Mouse (Mus musculus): ENCODE results near the gene Ubtf. TPM values are rescaled to one million over a fixed set of nuclear protein-coding genes. Genes with fewer than 3 reads are reported as not detected.
"Not testable (repeated sequence)": the region's sequence is repeated elsewhere in the genome, so short reads cannot be mapped to it uniquely, and the experiment has no call there.

The Ubtf gene
- polyA plus RNA-seq, 1 experiment from 2014 or later: 87.0 TPM

DNA sequence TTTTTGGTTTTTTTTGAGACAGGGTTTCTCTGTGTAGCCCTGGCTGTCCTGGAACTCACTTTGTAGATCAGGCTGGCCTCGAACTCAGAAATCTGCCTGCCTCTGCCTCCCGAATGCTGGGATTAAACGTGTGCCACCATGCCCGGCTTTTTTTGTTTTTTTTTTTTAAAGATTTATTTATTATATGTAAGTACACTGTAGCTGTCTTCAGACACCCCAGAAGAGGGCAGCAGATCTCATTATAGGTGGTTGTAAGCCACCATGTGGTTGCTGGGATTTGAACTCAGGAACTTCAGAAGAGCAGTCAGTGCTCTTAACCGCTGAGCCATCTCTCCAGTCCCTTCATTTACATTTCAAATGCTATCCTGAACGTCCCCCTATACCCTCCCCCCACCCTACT is 39.3 kb downstream of the Ubtf start:
- not testable (repeated sequence) for DNase-seq (ENCODE audit: low spot score); H3K9ac ChIP-seq (ENCODE audit: low read length); H3K36me3 ChIP-seq (ENCODE audit: control insufficient read depth, insufficient read depth, low read length); H3K4me2 ChIP-seq (ENCODE audit: low read depth, severe bottlenecking); H3K4me3 ChIP-seq (ENCODE audit: low read depth, low read length); H3K9me3 ChIP-seq (ENCODE audit: control insufficient read depth, low read length); H3K27ac ChIP-seq (replicated peaks; ENCODE audit: low read depth, low read length); ATAC-seq (ENCODE audit: insufficient number of reproducible peaks, low FRiP score, low TSS enrichment, low read depth); H3K27me3 ChIP-seq (ENCODE audit: control insufficient read depth, insufficient read depth, low read length); H3K4me1 ChIP-seq (ENCODE audit: control insufficient read depth, insufficient read depth, low read length)
- WGBS: 68% methylated on average over 6 of the region's 6 CpGs

DNA sequence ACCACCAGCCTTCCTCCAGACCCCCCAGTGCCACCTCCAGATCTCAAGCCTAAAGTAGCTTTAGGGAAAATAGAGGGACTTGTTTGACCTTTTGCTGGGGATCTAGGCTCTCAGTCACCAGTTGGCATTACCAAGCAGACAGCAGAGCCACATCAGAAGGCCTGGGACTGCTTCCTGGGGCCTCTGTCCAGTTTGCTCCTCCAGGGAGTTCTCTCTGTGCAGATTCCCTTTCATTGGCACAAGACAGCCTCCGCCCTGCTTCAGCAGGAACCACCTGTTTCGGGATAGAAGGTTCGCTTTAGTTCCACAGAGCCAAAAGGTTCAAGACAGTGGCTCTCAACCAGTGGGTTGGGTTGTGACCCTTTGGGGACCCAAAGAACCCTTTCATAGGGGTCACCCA is 39.9 kb downstream of the Ubtf start:
- Histone ChIP-seq H3K27me3 (ENCODE audit: control insufficient read depth, insufficient read depth, low read length) (no peaks in the 10 kb centered on the region), H3K27ac (replicated peaks; ENCODE audit: low read depth, low read length) (no peak overlapping the region), H3K9me3 (ENCODE audit: control insufficient read depth, low read length) (no peaks in the 10 kb centered on the region), H3K9ac (ENCODE audit: low read length) (no peak overlapping the region), H3K4me2 (ENCODE audit: low read depth, severe bottlenecking) (no peak overlapping the region), H3K4me3 (ENCODE audit: low read depth, low read length) (no peak overlapping the region), H3K4me1 (ENCODE audit: control insufficient read depth, insufficient read depth, low read length) (peaks cover 4% of the 10 kb centered on the region), H3K36me3 (ENCODE audit: control insufficient read depth, insufficient read depth, low read length) (no peaks in the 10 kb centered on the region)
- no peak for ATAC-seq (ENCODE audit: insufficient number of reproducible peaks, low FRiP score, low TSS enrichment, low read depth)
- 96% methylated on average over 3 of the region's 3 CpGs for WGBS
- no peak for DNase-seq (ENCODE audit: low spot score)

DNA sequence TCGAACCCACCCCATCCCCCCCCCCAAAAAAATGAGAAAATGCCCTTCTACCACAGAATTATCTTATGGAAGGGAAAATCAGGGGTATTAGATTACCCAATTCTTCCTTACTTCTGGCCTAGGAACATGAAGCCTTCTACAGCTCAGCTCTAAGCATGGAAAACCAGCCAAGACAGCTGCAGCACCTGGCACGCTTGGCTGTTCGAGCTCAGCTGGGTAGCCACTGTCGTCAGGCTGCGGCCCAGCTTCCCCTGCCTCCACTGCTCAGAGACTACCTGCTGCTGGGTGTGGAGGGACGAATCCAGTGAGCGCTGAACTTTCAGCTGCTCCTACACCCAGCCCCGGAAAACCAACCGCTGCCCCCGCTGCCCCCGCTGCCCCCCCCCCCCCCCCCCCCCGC is 41.8 kb downstream of the Ubtf start:
- H3K27ac ChIP-seq (replicated peaks; ENCODE audit: low read depth, low read length): no peak overlapping the region
- no peaks in the 10 kb centered on the region for H3K36me3 ChIP-seq (ENCODE audit: control insufficient read depth, insufficient read depth, low read length)
- H3K27me3 ChIP-seq (ENCODE audit: control insufficient read depth, insufficient read depth, low read length): no peaks in the 10 kb centered on the region
- H3K9me3 ChIP-seq (ENCODE audit: control insufficient read depth, low read length): no peaks in the 10 kb centered on the region
- H3K4me3 ChIP-seq (ENCODE audit: low read depth, low read length): no peak overlapping the region
- no peak overlapping the region for H3K9ac ChIP-seq (ENCODE audit: low read length)
- H3K4me1 ChIP-seq (ENCODE audit: control insufficient read depth, insufficient read depth, low read length): peaks cover 4% of the 10 kb centered on the region
- WGBS: 56% methylated on average over 11 of the region's 12 CpGs
- DNase-seq (ENCODE audit: low spot score) (no peak), ATAC-seq (ENCODE audit: insufficient number of reproducible peaks, low FRiP score, low TSS enrichment, low read depth) (no peak)
- H3K4me2 ChIP-seq (ENCODE audit: low read depth, severe bottlenecking): no peak overlapping the region

DNA sequence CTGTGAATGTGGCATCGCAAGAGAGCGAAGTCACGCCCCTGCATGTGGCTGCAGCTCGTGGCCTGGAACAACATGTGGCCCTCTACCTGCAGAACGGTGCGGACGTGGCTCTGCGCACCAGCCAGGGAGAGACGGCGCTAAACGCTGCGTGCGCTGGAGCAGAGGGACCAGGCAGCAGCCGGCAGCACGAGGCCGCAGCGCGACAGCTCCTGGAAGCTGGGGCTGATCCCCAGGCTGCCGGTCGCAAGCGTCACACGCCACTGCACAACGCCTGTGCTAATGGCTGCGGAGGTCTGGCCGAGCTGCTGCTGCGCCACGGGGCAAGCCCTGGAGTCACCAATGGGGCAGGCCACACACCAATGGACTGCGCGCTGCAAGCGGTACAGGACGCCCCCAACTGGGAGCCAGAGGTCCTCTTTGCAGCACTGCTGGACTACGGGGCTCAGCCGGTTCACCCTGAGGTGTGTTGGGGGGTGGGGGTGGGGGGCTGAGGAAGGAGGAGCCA is 43.1 kb downstream of the Ubtf start:
- Histone ChIP-seq H3K27me3 (ENCODE audit: control insufficient read depth, insufficient read depth, low read length) (no peaks in the 10 kb centered on the region), H3K4me3 (ENCODE audit: low read depth, low read length) (peak overlapping the region; percentile 33), H3K4me2 (ENCODE audit: low read depth, severe bottlenecking) (peak overlapping the region; percentile 90), H3K9me3 (ENCODE audit: control insufficient read depth, low read length) (no peaks in the 10 kb centered on the region), H3K4me1 (ENCODE audit: control insufficient read depth, insufficient read depth, low read length) (peaks cover 4% of the 10 kb centered on the region), H3K27ac (replicated peaks; ENCODE audit: low read depth, low read length) (peak overlapping the region; percentile 30; the same call in 1 of the 2 replicates), H3K9ac (ENCODE audit: low read length) (peak overlapping the region; percentile 67), H3K36me3 (ENCODE audit: control insufficient read depth, insufficient read depth, low read length) (no peaks in the 10 kb centered on the region)
- DNase-seq (ENCODE audit: low spot score) (peak; percentile 75), ATAC-seq (ENCODE audit: insufficient number of reproducible peaks, low FRiP score, low TSS enrichment, low read depth) (peak; percentile 73)
- WGBS: 1% methylated on average over 33 of the region's 33 CpGs

DNA sequence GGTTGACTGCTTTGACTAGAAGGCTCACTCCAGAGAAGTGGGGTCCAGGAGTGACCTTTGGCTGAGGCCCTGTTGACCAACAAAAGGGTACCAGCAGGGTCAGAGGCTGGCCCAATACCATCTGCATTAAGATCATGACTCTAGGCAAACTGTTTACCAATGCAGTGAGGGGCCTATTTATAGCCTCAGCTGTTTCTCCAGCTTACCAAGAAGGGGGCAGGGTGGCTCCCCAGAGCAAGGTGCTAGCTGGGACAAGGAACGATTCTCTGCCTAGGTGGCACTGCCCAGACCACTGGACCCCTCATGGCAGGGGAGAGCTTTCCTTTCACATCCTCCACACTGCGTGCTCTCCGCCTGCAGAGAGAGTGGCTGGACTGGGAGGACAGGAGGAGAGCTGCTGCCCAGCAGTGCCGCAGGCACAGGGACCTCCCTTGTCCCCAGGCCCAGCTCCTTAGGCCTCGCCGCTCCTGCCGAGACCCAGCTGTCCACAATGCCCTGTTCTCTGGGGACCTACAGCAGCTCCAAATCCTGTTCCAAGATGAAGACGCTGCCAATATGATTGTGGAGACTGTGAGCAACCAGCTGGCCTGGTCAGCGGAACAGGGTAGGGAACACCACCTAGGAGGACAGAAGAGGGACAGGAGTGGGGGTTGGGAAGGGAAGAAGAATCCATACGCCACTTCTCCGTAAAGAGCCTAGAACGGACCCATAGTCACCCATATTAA is 50.9 kb downstream of the Ubtf start, which contains the start of gene Asb16:
Gene Asb16, plus strand, starts transcription at position 224 of the 725 bp plus-strand sequence.
- ATAC-seq (ENCODE audit: insufficient number of reproducible peaks, low FRiP score, low TSS enrichment, low read depth): no peak
- DNase-seq (ENCODE audit: low spot score): no peak
- no peaks in the 10 kb centered on the region for H3K27me3 ChIP-seq (ENCODE audit: control insufficient read depth, insufficient read depth, low read length)
- H3K36me3 ChIP-seq (ENCODE audit: control insufficient read depth, insufficient read depth, low read length): peaks cover 8% of the 10 kb centered on the region; the same call in 1 of the 2 replicates
- H3K4me1 ChIP-seq (ENCODE audit: control insufficient read depth, insufficient read depth, low read length): no peaks in the 10 kb centered on the region
- H3K4me3 ChIP-seq (ENCODE audit: low read depth, low read length): no peak within 1 kb of the TSS
- H3K9ac ChIP-seq (ENCODE audit: low read length): no peak within 1 kb of the TSS
- H3K4me2 ChIP-seq (ENCODE audit: low read depth, severe bottlenecking): no peak within 1 kb of the TSS
- 87% methylated on average over 12 of the region's 12 CpGs for WGBS
- H3K27ac ChIP-seq (replicated peaks; ENCODE audit: low read depth, low read length): no peak within 1 kb of the TSS
- H3K9me3 ChIP-seq (ENCODE audit: control insufficient read depth, low read length): no peaks in the 10 kb centered on the region

DNA sequence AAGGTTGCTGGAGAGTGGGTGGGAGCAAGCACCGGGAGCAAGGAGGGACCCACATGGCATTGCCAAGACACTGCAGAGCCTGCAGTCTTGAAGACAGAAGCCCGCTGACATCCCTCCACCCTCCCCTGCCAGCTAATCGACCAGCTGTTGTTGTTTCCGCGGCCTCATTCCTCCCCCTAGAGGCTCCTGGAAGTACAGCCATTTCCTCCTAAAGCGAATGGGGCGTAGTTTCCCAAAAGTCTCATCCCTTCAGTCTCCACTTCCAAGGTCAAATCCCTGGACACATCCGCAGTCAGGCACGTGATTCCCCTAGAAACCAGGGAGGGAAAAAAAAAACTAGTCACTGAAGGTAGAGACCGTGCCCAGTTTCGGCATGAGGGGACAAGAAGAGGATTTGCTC is 52.1 kb downstream of the Ubtf start:
- Histone ChIP-seq H3K9me3 (ENCODE audit: control insufficient read depth, low read length) (no peaks in the 10 kb centered on the region), H3K4me3 (ENCODE audit: low read depth, low read length) (no peak overlapping the region), H3K27ac (replicated peaks; ENCODE audit: low read depth, low read length) (no peak overlapping the region; the same call in 1 of the 2 replicates), H3K27me3 (ENCODE audit: control insufficient read depth, insufficient read depth, low read length) (no peaks in the 10 kb centered on the region), H3K4me2 (ENCODE audit: low read depth, severe bottlenecking) (no peak overlapping the region), H3K36me3 (ENCODE audit: control insufficient read depth, insufficient read depth, low read length) (peaks cover 8% of the 10 kb centered on the region; the same call in 1 of the 2 replicates), H3K9ac (ENCODE audit: low read length) (peak overlapping the region; percentile 37; the same call in 1 of the 2 replicates), H3K4me1 (ENCODE audit: control insufficient read depth, insufficient read depth, low read length) (no peaks in the 10 kb centered on the region)
- ATAC-seq (ENCODE audit: insufficient number of reproducible peaks, low FRiP score, low TSS enrichment, low read depth) (no peak), DNase-seq (ENCODE audit: low spot score) (peak; percentile 81)
- 12% methylated on average over 11 of the region's 11 CpGs for WGBS

DNA sequence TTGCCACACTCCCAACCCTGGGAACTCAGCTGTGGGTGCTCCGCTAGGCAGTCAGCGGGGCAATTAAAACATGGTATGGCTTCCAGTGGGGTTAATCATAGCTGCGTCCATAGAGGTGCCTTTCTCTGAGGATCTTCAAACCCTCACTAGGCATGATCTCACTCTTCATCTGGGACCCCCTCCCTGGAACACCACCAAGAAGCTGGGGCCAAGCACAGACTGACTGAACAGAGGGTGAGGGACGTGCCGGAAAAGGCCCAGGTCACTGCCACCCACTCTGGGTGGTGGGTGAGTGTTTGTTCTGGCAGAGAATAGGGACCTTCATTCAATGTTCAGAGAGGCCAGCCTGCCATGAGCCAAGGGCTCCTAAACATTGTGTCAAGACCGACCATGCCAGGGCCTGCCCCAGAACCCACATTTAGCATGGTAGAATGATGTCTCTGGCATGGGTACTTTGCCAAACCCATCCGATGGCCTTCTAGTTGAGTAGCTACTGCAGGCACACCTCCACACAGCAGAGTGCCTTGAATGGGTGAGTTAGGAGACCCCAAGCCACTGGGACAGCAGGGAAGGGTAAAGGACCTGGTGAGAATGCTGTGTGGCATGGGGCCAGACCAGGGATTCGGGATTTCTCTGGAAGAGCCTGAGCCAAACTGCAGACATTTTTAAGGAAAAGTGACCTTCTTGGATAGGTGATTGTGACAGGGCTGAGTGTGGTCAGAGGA is 52.7 kb downstream of the Ubtf start:
- ATAC-seq (ENCODE audit: insufficient number of reproducible peaks, low FRiP score, low TSS enrichment, low read depth) (no peak), DNase-seq (ENCODE audit: low spot score) (no peak)
- H3K4me2 ChIP-seq (ENCODE audit: low read depth, severe bottlenecking): no peak overlapping the region
- no peaks in the 10 kb centered on the region for H3K9me3 ChIP-seq (ENCODE audit: control insufficient read depth, low read length)
- peaks cover 14% of the 10 kb centered on the region for H3K36me3 ChIP-seq (ENCODE audit: control insufficient read depth, insufficient read depth, low read length)
- no peak overlapping the region; the same call in 1 of the 2 replicates for H3K27ac ChIP-seq (replicated peaks; ENCODE audit: low read depth, low read length)
- H3K4me3 ChIP-seq (ENCODE audit: low read depth, low read length): no peak overlapping the region
- H3K9ac ChIP-seq (ENCODE audit: low read length): peak overlapping the region; percentile 37; the same call in 1 of the 2 replicates
- WGBS: 89% methylated on average over 8 of the region's 8 CpGs
- no peaks in the 10 kb centered on the region for H3K27me3 ChIP-seq (ENCODE audit: control insufficient read depth, insufficient read depth, low read length)
- H3K4me1 ChIP-seq (ENCODE audit: control insufficient read depth, insufficient read depth, low read length): no peaks in the 10 kb centered on the region

DNA sequence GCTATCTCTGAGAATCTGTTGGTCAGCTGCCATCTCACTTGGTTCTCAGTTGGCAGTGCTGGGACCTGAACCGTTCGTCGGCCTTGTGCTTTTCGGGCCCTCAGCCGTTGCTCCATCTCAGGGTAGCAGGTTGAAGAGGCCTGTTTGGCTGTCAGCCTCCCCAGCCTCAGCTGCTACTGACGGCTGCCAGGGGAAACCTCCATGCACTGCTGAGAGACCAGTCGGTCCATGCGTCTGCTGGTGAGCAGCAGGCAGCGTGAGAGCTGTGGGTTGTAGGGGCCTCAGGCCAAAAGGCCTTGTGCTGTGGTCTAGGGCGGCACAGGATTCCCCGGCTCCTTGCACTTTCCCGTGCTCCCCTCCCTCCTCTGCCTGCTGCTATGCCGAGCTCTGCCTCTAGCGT is 53.7 kb downstream of the Ubtf start:
- no peaks in the 10 kb centered on the region for H3K4me1 ChIP-seq (ENCODE audit: control insufficient read depth, insufficient read depth, low read length)
- ATAC-seq (ENCODE audit: insufficient number of reproducible peaks, low FRiP score, low TSS enrichment, low read depth): no peak
- no peak overlapping the region for H3K4me3 ChIP-seq (ENCODE audit: low read depth, low read length)
- no peak overlapping the region for H3K27ac ChIP-seq (replicated peaks; ENCODE audit: low read depth, low read length)
- DNase-seq (ENCODE audit: low spot score): no peak
- no peak overlapping the region for H3K4me2 ChIP-seq (ENCODE audit: low read depth, severe bottlenecking)
- no peaks in the 10 kb centered on the region for H3K9me3 ChIP-seq (ENCODE audit: control insufficient read depth, low read length)
- H3K9ac ChIP-seq (ENCODE audit: low read length): peak overlapping the region; percentile 7; the same call in 1 of the 2 replicates
- peaks cover 14% of the 10 kb centered on the region for H3K36me3 ChIP-seq (ENCODE audit: control insufficient read depth, insufficient read depth, low read length)
- no peaks in the 10 kb centered on the region for H3K27me3 ChIP-seq (ENCODE audit: control insufficient read depth, insufficient read depth, low read length)
- WGBS: 60% methylated on average over 14 of the region's 14 CpGs
